Mouse (Mus musculus) heart, embryonic 16.5 days (tissue): ENCODE data around the gene Ttc4. TPM values are rescaled to one million over a fixed set of nuclear protein-coding genes. Genes with fewer than 3 reads are reported as not detected.

Experiments used
- ATAC-seq: fragments of 200-750 bp; cut with Nextera tagmentation; replicated peaks from 2 replicates; pipeline ENCODE4 v1.8.0; 2017; ENCODE audit warnings: moderate number of reproducible peaks; ENCODE audit not compliant: insufficient read depth, low FRiP score; ENCODE audit errors: extremely low read depth
- H3K27ac ChIP-seq: fragments of 300-500 bp; sonication (generic); 2 replicates; pipeline ENCODE4 v1.5.1; 2014; ENCODE audit warnings: mild to moderate bottlenecking, low read length, control low read depth, moderate library complexity
- H3K27me3 ChIP-seq: fragments of 300-500 bp; sonication (generic); 2 replicates; pipeline ENCODE4 v1.6.1; 2014; ENCODE audit warnings: low read length, mixed read lengths; ENCODE audit not compliant: control insufficient read depth, insufficient read depth
- H3K36me3 ChIP-seq: fragments of 300-500 bp; sonication (generic); 2 replicates; pipeline ENCODE4 v1.6.1; 2014; ENCODE audit not compliant: control insufficient read depth, insufficient read depth
- H3K4me1 ChIP-seq: fragments of 300-500 bp; sonication (generic); 2 replicates; pipeline ENCODE4 v1.6.1; 2014; ENCODE audit warnings: low read length, mixed read lengths; ENCODE audit not compliant: control insufficient read depth, insufficient read depth
- H3K4me2 ChIP-seq: fragments of 300-500 bp; sonication (generic); 2 replicates; pipeline ENCODE4 v1.6.1; 2014; ENCODE audit warnings: low read depth, mild to moderate bottlenecking, control low read depth, low read length
- H3K4me3 ChIP-seq: fragments of 300-500 bp; sonication (generic); 2 replicates; pipeline ENCODE4 v1.5.1; 2014; ENCODE audit warnings: mild to moderate bottlenecking, control low read depth, low read length
- H3K9ac ChIP-seq: fragments of 300-500 bp; sonication (generic); 2 replicates; pipeline ENCODE4 v1.6.1; 2014; ENCODE audit warnings: low read length, control low read depth
- H3K9me3 ChIP-seq: fragments of 300-500 bp; sonication (generic); replicated peaks from 2 replicates; pipeline ENCODE4 v1.6.1; 2016; ENCODE audit warnings: low read length; ENCODE audit not compliant: control insufficient read depth
- WGBS: fragments of 180-500 bp; shearing (Covaris S2); extraction: QIAGEN DNeasy Blood & Tissue Kit; methylation state at CpG from one replicate; pipeline ENCODE4 v1.1.7; 2014; 5-methylcytosine and 5-hydroxymethylcytosine counted together
- polyA plus RNA-seq: library from polyadenylated mRNA; unstranded; fragments of >200 nt; fragmentation: Nextera tagmentation; extraction: Ambion mirVana; gene quantifications from 2 replicates; pipeline ENCODE4 v1.2.1, GENCODE M21; 2015

Ttc4 gene
- polyA plus RNA-seq, 1 experiment from 2014 or later, result 62.8 TPM

DNA sequence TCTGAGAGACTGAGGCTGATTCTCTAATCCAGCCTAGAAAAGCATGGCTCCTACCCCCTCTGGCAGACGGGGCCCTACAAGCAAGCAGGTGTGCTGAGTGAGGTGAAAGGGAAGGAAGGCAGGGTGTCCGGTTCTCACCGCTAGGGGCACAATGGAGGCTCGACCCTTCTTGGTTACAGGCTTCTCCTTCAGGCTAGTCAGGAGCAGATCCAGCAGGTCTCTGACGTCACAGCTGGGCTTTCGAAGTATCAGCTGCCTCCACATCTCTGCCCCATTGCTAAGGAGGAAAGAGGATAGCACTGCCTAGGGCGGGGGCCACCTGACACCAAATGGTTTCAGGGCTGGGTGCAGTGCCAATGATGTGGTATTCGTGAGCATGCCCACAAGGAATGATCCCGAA lies 21.2 kb upstream of the Ttc4 start:
- Histone ChIP-seq H3K9ac (no peak overlapping the region), H3K27me3 (peaks cover 13% of the 10 kb centered on the region; the same call in 1 of the 2 replicates)
- 19% methylated on average over 9 of the region's 9 CpGs for WGBS

DNA sequence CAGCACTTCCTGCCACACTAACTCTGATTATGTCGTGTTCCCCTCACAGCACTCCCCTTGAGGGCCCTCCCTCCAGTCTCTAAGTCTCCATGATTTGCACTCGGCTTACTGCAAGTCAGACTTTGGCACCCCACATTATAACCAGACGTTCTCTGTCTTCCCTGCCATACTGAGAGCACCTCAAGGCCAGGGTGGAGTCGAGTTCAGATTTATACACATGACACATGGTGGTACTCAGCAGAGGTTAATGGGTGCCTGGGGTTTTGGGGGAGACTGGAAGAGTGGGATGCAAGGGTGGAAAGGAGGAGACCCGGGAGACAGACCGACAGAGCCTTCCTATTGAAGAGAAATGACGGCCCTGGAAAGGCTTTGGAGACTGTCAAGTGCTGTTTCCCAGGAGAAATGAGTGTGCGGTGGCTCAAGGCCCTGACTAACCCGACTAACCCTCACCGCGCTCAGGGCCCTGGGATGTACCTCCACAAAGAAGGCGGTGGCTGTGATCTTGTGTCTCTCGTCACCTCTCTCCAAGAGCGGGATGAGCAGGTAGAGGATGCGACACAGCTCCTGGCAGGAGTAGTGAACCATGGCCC lies 15.2 kb upstream of the Ttc4 start:
- no peak overlapping the region for H3K4me2 ChIP-seq
- H3K9ac ChIP-seq, result no peak overlapping the region
- ATAC-seq, result no peak
- 0 out of 2 replicates have a peak, but pooled peaks cover 2% of the 10 kb centered on the region for H3K4me1 ChIP-seq
- H3K27me3 ChIP-seq, result peaks cover 6% of the 10 kb centered on the region; the same call in 1 of the 2 replicates
- no peaks in the 10 kb centered on the region for H3K9me3 ChIP-seq
- 73% methylated on average over 15 of the region's 15 CpGs for WGBS
- no peaks in the 10 kb centered on the region for H3K36me3 ChIP-seq
- H3K27ac ChIP-seq, result no peak overlapping the region
- H3K4me3 ChIP-seq, result no peak overlapping the region

More for the DNA sequence above, 21.2 kb upstream of the Ttc4 start:
- Histone ChIP-seq H3K27ac (no peak overlapping the region), H3K9me3 (no peaks in the 10 kb centered on the region), H3K4me1 (peaks cover 7% of the 10 kb centered on the region; the same call in 1 of the 2 replicates), H3K4me2 (no peak overlapping the region), H3K36me3 (no peaks in the 10 kb centered on the region), H3K4me3 (no peak overlapping the region)
- no peak for ATAC-seq

DNA sequence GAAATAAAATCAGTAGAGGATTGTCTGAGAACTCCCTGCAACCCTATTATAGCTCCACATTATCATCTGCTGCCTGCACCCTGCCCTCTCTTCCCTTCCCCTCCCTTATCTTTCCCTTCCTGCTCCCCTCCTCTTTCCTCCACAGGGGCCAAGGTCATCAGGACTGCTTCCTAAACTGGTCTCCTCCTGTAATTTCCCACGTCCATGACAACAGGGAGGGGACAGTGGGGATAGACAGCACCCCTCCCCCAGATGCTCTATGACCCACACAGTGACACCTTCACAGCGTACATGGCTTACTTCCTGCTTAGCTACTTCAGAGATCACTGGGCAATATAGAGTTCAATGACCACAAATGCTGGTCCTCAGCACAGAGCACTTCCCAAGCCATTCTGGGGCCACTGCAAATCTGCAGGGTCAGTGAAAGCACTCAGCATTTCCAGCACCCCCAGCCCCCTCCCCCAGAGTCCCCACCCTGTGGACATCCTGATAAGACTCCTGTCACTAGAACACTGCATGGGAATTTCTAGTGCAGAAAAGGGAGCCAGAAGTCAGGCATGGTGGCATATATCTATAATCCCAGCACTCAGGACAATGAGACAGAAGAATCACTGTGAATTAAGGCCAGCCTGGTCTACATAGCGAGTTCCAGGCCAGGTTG lies 10.0 kb upstream of the Ttc4 start:
- Histone ChIP-seq H3K27ac (peak overlapping the region; percentile 29; the same call in 1 of the 2 replicates), H3K27me3 (no peaks in the 10 kb centered on the region), H3K9me3 (no peaks in the 10 kb centered on the region), H3K4me3 (no peak overlapping the region), H3K4me1 (0 out of 2 replicates have a peak, but pooled peaks cover 2% of the 10 kb centered on the region), H3K9ac (no peak overlapping the region), H3K4me2 (no peak overlapping the region), H3K36me3 (no peaks in the 10 kb centered on the region)
- 46% methylated on average over 3 of the region's 3 CpGs for WGBS
- ATAC-seq, result peak; percentile 71

DNA sequence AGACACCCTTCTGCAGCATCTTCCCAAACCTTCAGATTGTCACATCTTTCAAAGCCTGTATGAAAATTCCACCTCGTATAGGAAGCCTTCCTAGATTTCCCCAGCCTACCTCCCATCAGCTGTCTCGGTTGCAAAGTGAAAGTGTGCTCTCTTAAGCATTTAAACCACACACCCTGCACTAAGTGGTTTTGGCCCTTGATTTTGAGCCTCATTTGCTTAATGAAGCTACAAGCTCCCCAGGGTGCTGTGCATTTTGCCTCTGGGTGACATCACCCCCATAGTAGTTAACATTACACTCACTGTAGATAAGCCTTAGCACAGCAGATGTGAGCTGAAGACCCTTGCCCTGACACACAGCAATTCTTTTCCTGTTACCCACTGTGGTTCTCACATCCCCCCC lies 2.2 kb upstream of the Ttc4 start:
- Histone ChIP-seq H3K27ac (no peak overlapping the region), H3K27me3 (no peaks in the 10 kb centered on the region), H3K4me3 (no peak overlapping the region), H3K4me2 (no peak overlapping the region), H3K9ac (no peak overlapping the region), H3K9me3 (no peaks in the 10 kb centered on the region), H3K4me1 (peaks cover 8% of the 10 kb centered on the region), H3K36me3 (peaks cover 7% of the 10 kb centered on the region; the same call in 1 of the 2 replicates)
- WGBS, result 41% methylated on average over 2 of the region's 2 CpGs
- no peak for ATAC-seq

DNA sequence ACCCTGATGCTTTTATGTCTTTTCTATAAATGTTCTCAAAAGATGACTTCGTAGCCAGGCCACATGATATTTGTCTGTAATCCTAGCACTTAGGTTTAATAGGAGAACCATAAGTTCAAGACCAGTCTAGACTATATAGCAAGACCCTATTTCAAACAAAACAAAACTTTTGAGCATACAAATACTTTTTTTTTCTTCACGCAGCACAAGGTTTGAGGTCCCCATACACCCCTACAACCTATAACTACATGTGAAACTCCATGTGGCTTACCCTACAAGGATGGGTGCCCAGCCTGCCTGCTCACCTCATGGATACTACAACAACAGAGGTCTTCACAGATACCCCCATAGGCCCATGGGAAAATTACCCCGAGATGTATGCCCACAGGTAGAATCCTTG lies 408 bp upstream of the Ttc4 start:
- Histone ChIP-seq H3K4me2 (peak overlapping the region; percentile 93), H3K4me1 (peaks cover 8% of the 10 kb centered on the region), H3K27ac (no peak overlapping the region), H3K9ac (0 out of 2 replicates have a peak overlapping the region, but pooled peaks have one; percentile 97), H3K27me3 (no peaks in the 10 kb centered on the region), H3K36me3 (peaks cover 15% of the 10 kb centered on the region; the same call in 1 of the 2 replicates), H3K9me3 (no peaks in the 10 kb centered on the region), H3K4me3 (peak overlapping the region; percentile 85)
- peak; percentile 40; the same call in 1 of the 2 replicates for ATAC-seq
- 46% methylated on average over 3 of the region's 3 CpGs for WGBS

DNA sequence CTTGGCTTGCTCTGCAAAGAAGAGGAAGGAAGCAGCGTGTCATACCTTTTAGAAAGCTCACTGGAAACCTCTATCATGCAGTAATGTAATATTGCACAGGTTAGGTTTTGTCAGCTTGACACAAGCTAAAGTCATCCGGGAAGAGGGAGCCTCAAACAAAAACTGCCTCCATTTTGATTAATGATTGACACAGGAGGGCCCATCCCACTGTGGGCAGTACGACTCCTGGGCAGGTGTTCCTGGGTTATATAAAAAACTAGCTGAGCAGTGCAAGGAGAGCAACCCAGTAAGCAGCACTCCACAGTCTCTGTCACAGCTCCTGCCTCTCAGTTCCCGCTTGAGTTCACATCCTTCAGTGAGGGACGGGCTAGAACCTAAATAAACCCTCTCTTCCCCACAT lies 2.0 kb downstream of the Ttc4 start:
- WGBS, result 88% methylated on average over 5 of the region's 5 CpGs

DNA sequence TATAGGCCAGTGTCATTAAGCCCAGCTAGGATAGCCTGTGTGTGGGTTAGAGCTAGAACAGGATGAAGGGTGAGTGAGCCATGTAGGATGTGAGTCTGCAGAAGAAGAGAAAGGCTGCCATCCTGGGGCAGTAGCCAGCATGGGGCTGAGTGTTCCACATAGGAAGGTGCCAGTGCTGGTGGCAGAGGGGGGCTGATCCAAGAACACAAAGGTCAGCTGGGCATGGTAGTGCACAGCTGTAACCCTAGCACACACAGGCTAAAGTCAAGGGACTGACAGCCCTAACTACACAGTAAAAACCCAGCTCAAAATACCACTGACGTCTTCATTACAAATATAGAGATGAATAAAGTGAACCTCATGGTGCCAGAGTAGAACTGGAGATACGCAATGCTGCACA lies 12.2 kb downstream of the Ttc4 start:
- Histone ChIP-seq H3K9ac (no peak overlapping the region), H3K4me3 (no peak overlapping the region), H3K4me1 (no peaks in the 10 kb centered on the region), H3K36me3 (peaks cover 95% of the 10 kb centered on the region), H3K27me3 (no peaks in the 10 kb centered on the region), H3K27ac (no peak overlapping the region), H3K9me3 (no peaks in the 10 kb centered on the region), H3K4me2 (no peak overlapping the region)
- ATAC-seq, result no peak
- WGBS, result 91% methylated on average over 2 of the region's 2 CpGs

More for the DNA sequence above, 2.0 kb downstream of the Ttc4 start:
- Histone ChIP-seq H3K4me1 (peaks cover 8% of the 10 kb centered on the region), H3K27me3 (no peaks in the 10 kb centered on the region), H3K4me2 (no peak overlapping the region), H3K4me3 (no peak overlapping the region), H3K9me3 (no peaks in the 10 kb centered on the region), H3K36me3 (peaks cover 30% of the 10 kb centered on the region), H3K9ac (no peak overlapping the region), H3K27ac (no peak overlapping the region)
- no peak for ATAC-seq

DNA sequence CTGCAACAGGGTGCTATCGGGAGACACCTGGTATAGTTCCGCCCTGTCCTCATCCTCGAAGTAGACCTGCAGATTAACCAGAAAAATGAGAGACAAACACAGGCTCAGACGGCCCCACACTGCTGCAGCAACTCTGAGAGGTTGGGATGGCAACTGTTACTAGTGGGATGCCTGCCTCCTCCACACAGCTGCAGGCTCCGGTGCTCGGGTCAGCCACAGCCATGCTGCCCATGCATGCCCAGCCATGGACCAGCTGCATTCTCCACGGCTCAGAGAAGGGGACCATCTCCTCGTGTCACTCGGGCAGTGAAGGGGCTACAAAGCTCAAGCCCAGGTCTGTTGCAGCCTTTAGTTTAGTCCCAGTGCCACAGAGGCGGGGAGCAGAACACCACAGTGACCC lies 13.1 kb downstream of the Ttc4 start:
- peaks cover 94% of the 10 kb centered on the region for H3K36me3 ChIP-seq
- ATAC-seq, result no peak
- H3K27ac ChIP-seq, result no peak overlapping the region
- no peaks in the 10 kb centered on the region for H3K4me1 ChIP-seq
- no peaks in the 10 kb centered on the region for H3K9me3 ChIP-seq
- 88% methylated on average over 10 of the region's 10 CpGs for WGBS
- H3K4me2 ChIP-seq, result no peak overlapping the region
- no peak overlapping the region for H3K9ac ChIP-seq
- no peaks in the 10 kb centered on the region for H3K27me3 ChIP-seq
- H3K4me3 ChIP-seq, result no peak overlapping the region

DNA sequence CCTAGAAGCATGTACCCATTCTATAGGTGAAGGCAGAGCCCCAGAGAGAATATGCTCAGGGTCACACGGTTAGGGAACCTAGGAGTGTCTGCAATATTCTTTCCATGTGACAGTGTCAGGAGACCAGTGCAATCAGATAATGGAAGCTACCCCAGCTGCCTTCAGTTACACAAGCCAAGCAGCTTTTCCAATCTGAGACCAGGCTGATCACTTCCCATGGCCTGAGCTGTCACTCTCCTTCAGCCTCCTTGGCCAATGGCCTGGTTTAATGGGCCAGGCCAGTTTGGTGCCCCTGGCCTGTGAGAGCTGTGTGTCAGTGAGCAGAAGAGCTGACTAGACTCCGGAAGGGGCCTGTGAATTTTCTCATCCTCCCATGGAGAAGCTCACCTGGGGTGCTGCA lies 13.5 kb downstream of the Ttc4 start:
- H3K27me3 ChIP-seq, result no peaks in the 10 kb centered on the region
- no peaks in the 10 kb centered on the region for H3K4me1 ChIP-seq
- ATAC-seq, result no peak
- no peak overlapping the region for H3K4me3 ChIP-seq
- H3K27ac ChIP-seq, result no peak overlapping the region
- H3K36me3 ChIP-seq, result peaks cover 90% of the 10 kb centered on the region
- no peaks in the 10 kb centered on the region for H3K9me3 ChIP-seq
- H3K9ac ChIP-seq, result no peak overlapping the region
- H3K4me2 ChIP-seq, result no peak overlapping the region
- WGBS, result 92% methylated on average over 2 of the region's 2 CpGs
